11 mouse cellular contexts compared by ENCODE assay signal in the genomic region with DNA sequence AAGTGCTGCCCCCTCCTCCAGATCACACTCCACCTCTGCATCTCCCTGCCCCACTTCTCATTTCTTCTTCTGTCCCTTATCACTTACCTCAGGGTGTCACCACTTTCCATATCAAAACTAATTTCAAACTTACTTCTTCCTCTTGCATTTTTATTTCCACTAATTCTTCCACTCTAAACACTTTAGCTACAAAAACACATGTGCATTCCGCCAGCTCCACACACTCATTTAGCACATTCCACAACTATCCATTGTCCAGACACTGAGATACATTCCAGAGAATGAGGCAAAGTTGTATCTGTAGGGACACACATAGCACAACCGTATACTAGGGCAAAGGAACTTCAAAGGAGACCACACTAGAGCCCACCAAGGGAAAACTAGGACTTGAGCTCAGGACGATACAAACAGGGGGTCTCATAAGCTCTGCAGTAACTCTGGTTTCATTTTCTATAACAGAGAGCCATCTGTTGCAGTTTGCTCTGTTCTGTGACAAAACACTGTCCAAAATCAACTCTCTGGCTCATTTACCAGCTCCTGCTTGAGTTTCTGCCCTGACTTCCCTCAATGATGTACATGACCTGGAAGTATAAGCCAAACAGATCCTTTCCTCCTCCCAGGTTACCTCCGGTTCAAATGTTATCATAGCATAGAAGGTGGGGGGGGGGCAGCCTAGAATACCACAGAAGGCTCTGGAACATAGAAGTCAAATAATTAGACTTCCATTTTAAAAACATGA. TPM values are rescaled to one million over a fixed set of nuclear protein-coding genes. Genes with fewer than 3 reads are reported as not detected.
DNase-seq lines count a peak whose midpoint lies in the region; ATAC-seq lines count a peak whose summit lies in the region.
"Had no signal": no experiment of that assay in that cellular context is flagged by ENCODE, and none has a peak within 500 bp of the region (broad histone marks: within the 10 kb centered on the region; RNA-seq: fewer than 3 reads in every experiment).

No protein-coding gene starts in this region.

- intact Hi-C loops in heart, postnatal 14 days (cut with DNase I) = no loop called here

- no peak overlapping the region for H3K27ac ChIP-seq in lung, embryonic 16.5 days (ENCODE audit: low read length)
- peak overlapping the region; percentile 89 for H3K27ac ChIP-seq in heart, embryonic 16.5 days (ENCODE audit: low read length)
- H3K27ac ChIP-seq: forebrain, embryonic 15.5 days had no signal

- H3K4me2 ChIP-seq in lung, embryonic 16.5 days (ENCODE audit: low read depth, low read length) = no peak overlapping the region
- H3K4me2 ChIP-seq in heart, embryonic 16.5 days (ENCODE audit: low read depth, low read length) = peak overlapping the region; percentile 53
- H3K4me2 ChIP-seq: forebrain, embryonic 15.5 days had no signal

- H3K9me3 ChIP-seq in lung, embryonic 16.5 days (ENCODE audit: control insufficient read depth, low read length) = no peaks in the 10 kb centered on the region
- no peaks in the 10 kb centered on the region for H3K9me3 ChIP-seq in heart, embryonic 16.5 days (replicated peaks; ENCODE audit: control insufficient read depth, low read length)
- H3K9me3 ChIP-seq: forebrain, embryonic 15.5 days had no signal

- H3K4me1 ChIP-seq in lung, embryonic 16.5 days (replicated peaks; ENCODE audit: control insufficient read depth, insufficient read depth, low read length) = peaks cover 25% of the 10 kb centered on the region
- H3K4me1 ChIP-seq in heart, embryonic 16.5 days (ENCODE audit: control insufficient read depth, insufficient read depth, low read length) = peaks cover 49% of the 10 kb centered on the region

- peak; percentile 89 for DNase-seq in heart, adult 11 months
- DNase-seq in heart, postnatal 14 days = no peak
- no peak for DNase-seq in lung, postnatal 14 days
- no peak for DNase-seq in retina, postnatal 1 day
- no peak for DNase-seq in frontal cortex, adult 2 months (ENCODE audit: extremely low spot score in 1 of 2, low spot score in 1 of 2)
- DNase-seq: cerebellum, adult 9-11 months; kidney, adult 11 months had no signal

- no peaks in the 10 kb centered on the region for H3K27me3 ChIP-seq in lung, embryonic 16.5 days (ENCODE audit: control insufficient read depth, insufficient read depth, low read depth, low read length)
- H3K27me3 ChIP-seq in heart, embryonic 16.5 days (ENCODE audit: control insufficient read depth, insufficient read depth, low read length) = no peaks in the 10 kb centered on the region
- H3K27me3 ChIP-seq: forebrain, embryonic 15.5 days had no signal

- H3K4me3 ChIP-seq in lung, embryonic 16.5 days (ENCODE audit: low read length) = no peak overlapping the region
- H3K4me3 ChIP-seq in heart, embryonic 16.5 days (ENCODE audit: low read length) = no peak overlapping the region
- H3K4me3 ChIP-seq: forebrain, embryonic 15.5 days had no signal

- 56% methylated on average over 4 of the region's 4 CpGs for WGBS in lung, embryonic 16.5 days
- 26% methylated on average over 4 of the region's 4 CpGs for WGBS in heart, embryonic 16.5 days

- H3K9ac ChIP-seq in lung, embryonic 16.5 days (ENCODE audit: low read length) = no peak overlapping the region
- peak overlapping the region; percentile 53 for H3K9ac ChIP-seq in heart, embryonic 16.5 days (ENCODE audit: low read length)
- H3K9ac ChIP-seq: forebrain, embryonic 15.5 days had no signal

- 0 out of 2 replicates have a peak, but pooled peaks have one; percentile 36 for ATAC-seq in lung, embryonic 16.5 days (ENCODE audit: low read depth)
- no peak for ATAC-seq in heart, embryonic 16.5 days (replicated peaks; ENCODE audit: extremely low read depth, insufficient read depth, low FRiP score)
- peak; percentile 53 for ATAC-seq in megakaryocyte-erythroid progenitor cell, adult 5-6 weeks (replicated peaks; ENCODE audit: low FRiP score, low TSS enrichment, poor library complexity, severe bottlenecking)
- ATAC-seq: forebrain, embryonic 15.5 days had no signal

- no peaks in the 10 kb centered on the region for H3K36me3 ChIP-seq in lung, embryonic 16.5 days (ENCODE audit: control insufficient read depth, insufficient read depth, low read length)
- no peaks in the 10 kb centered on the region for H3K36me3 ChIP-seq in heart, embryonic 16.5 days (ENCODE audit: control insufficient read depth, insufficient read depth)
- H3K36me3 ChIP-seq: forebrain, embryonic 15.5 days had no signal

RNA-seq across cellular contexts. Expression of a gene that starts 11.7 kb away (rescaled TPM):
- 10 to 100 TPM; 28.8 to 28.9 TPM for total RNA-seq in heart, postnatal 14 days (2021)
- polyA plus RNA-seq in lung, embryonic 16.5 days (2015; fragmentation: Nextera tagmentation; extraction: Ambion mirVana) = 64.3 and 69.7 TPM in 2 replicates
- polyA plus RNA-seq in heart, embryonic 16.5 days (2015; fragmentation: Nextera tagmentation; extraction: Ambion mirVana) = 63.5 and 76.1 TPM in 2 replicates
- 27.9 and 28.2 TPM in 2 replicates for total RNA-seq in megakaryocyte-erythroid progenitor cell, adult 5-6 weeks (2014; fragmentation: Nextera tagmentation)
- 33.2 and 50.7 TPM in 2 replicates for total RNA-seq in megakaryocyte-erythroid progenitor cell, adult 5-6 weeks (2017)
- 160 and 168 TPM in 2 replicates for polyA plus RNA-seq in frontal cortex, adult 2 months (2012; rRNA removed)
